In the genomic region with DNA sequence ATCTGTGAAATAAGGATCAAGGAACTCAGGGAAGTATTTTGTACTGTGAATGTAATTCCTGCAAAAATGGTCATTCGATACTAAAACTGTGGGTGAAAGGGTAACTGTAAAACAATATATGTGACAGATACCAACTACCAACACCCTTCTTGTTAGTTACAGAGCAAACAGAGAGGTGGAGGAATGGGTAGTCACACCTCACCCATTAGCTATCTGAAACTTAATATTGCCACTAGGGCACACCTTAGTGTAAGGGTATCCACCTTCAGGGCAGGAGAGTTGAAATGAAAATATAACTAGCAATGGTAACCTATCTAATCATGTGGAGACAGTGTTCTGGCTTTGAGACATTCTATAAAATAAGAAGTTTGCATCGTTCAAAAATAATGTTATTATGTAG, we compare ENCODE assay signal across 35 mouse cellular contexts.
"Had no signal": no experiment of that assay in that cellular context is flagged by ENCODE, and none has a peak within 500 bp of the region (broad histone marks: within the 10 kb centered on the region; RNA-seq: fewer than 3 reads in every experiment).

No protein-coding gene starts in this region.

- DNase-seq: heart, postnatal 10 days; heart, postnatal 14 days; heart, postnatal 36 days; heart, postnatal 4 days; kidney, adult 11 months; kidney, adult 18-20 months; kidney, adult 2 months; kidney, adult 8-10 months; kidney, adult 9 months; kidney, postnatal 10 days; kidney, postnatal 14 days; kidney, postnatal 25 days; kidney, postnatal 36 days; kidney, postnatal 4 days; layer of hippocampus, adult 9-11 months; layer of hippocampus, postnatal 36 days had no signal

- H3K9me3 ChIP-seq: heart, embryonic 10.5 days; heart, embryonic 12.5 days; heart, embryonic 13.5 days; heart, embryonic 15.5 days; hindbrain, embryonic 10.5 days; hindbrain, embryonic 12.5 days; hindbrain, embryonic 13.5 days; hindbrain, embryonic 15.5 days; intestine, embryonic 15.5 days; kidney, embryonic 15.5 days had no signal

- H3K4me1 ChIP-seq: heart, embryonic 12.5 days; heart, embryonic 15.5 days; hindbrain, embryonic 10.5 days; hindbrain, embryonic 12.5 days; hindbrain, embryonic 13.5 days; hindbrain, embryonic 15.5 days; intestine, embryonic 15.5 days; kidney, embryonic 15.5 days had no signal

- H3K27ac ChIP-seq: heart, embryonic 10.5 days; heart, embryonic 13.5 days; heart, embryonic 15.5 days; hindbrain, embryonic 10.5 days; hindbrain, embryonic 12.5 days; hindbrain, embryonic 13.5 days; hindbrain, embryonic 14.5 days; hindbrain, embryonic 15.5 days; hindbrain, postnatal 0 days; intestine, embryonic 15.5 days; kidney, embryonic 15.5 days; kidney, postnatal 0 days; layer of hippocampus, adult 2 months had no signal

- H3K9ac ChIP-seq: heart, embryonic 12.5 days; heart, embryonic 13.5 days; heart, embryonic 15.5 days; hindbrain, embryonic 12.5 days; hindbrain, embryonic 13.5 days; hindbrain, embryonic 14.5 days; hindbrain, embryonic 15.5 days; intestine, embryonic 15.5 days; kidney, embryonic 15.5 days had no signal

- H3K27me3 ChIP-seq: heart, embryonic 12.5 days; heart, embryonic 13.5 days; heart, embryonic 15.5 days; hindbrain, embryonic 12.5 days; hindbrain, embryonic 13.5 days; hindbrain, embryonic 15.5 days; intestine, embryonic 15.5 days; kidney, embryonic 15.5 days had no signal

- H3K4me2 ChIP-seq: heart, embryonic 11.5 days; heart, embryonic 12.5 days; heart, embryonic 13.5 days; heart, embryonic 15.5 days; hindbrain, embryonic 12.5 days; hindbrain, embryonic 13.5 days; hindbrain, embryonic 14.5 days; hindbrain, embryonic 15.5 days; intestine, embryonic 15.5 days; kidney, embryonic 15.5 days had no signal

- H3K4me3 ChIP-seq: heart, embryonic 10.5 days; heart, embryonic 12.5 days; heart, embryonic 13.5 days; heart, embryonic 15.5 days; hindbrain, embryonic 10.5 days; hindbrain, embryonic 12.5 days; hindbrain, embryonic 13.5 days; hindbrain, embryonic 15.5 days; intestine, embryonic 15.5 days; kidney, embryonic 15.5 days; layer of hippocampus, adult 2 months had no signal

- ATAC-seq: hindbrain, embryonic 16.5 days; hindbrain, postnatal 0 days; inflammation-experienced regulatory T-cells, adult 6 months; intestine, embryonic 15.5 days; intestine, embryonic 16.5 days; intestine, postnatal 0 days had no signal

- H3K36me3 ChIP-seq: heart, embryonic 10.5 days; heart, embryonic 12.5 days; heart, embryonic 13.5 days; heart, embryonic 15.5 days; hindbrain, embryonic 10.5 days; hindbrain, embryonic 12.5 days; hindbrain, embryonic 13.5 days; hindbrain, embryonic 15.5 days; intestine, embryonic 15.5 days; kidney, embryonic 15.5 days had no signal
